Mouse (Mus musculus): Measurements from ENCODE around the gene Rnpep.

DNA sequence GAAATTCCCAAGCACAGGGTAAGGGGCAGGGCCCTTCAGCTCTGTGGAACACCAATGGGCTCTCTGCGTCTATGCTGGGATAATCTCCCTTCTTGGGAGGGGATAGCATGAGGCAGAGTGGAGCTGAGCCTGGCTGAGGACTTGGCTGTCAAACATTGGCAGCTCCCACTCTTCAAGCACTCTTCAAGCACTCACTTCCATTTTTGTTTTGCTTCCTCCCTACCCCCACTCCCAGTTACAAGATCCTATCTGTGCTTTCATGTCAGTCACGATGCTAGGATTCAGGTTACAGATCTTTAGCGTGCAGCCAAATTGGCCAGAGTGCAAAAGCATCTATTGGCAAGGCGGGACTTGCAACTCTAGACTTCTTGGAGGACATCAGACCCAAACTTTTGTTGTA lies 31.0 kb downstream of the Rnpep start:
- TF ChIP-seq CTCF (IDR thresholded peaks at IDR 0.05; ENCODE audit: low read depth, low read length) (no peak), TAL1 (conservative IDR thresholded peaks at IDR 0.05; ENCODE audit: low read depth, low read length) (no peak)

All from G1E (cell line).